Mouse (Mus musculus): Measurements from ENCODE around the gene Thra.

GRCm38 (mm10) chr11:98750351-98751201, 10.1 kb downstream of the Thra start:
- TF ChIP-seq CTCF (IDR thresholded peaks at IDR 0.05; ENCODE audit: extremely low read depth, insufficient read depth, insufficient read length, insufficient replicate concordance) (no peak), POLR2A (IDR thresholded peaks at IDR 0.05; ENCODE audit: low read depth, low read length) (no peak)

All from spleen, adult 2 months (tissue).